Mouse (Mus musculus) adrenal gland, adult 18-20 months (tissue): ENCODE data around the gene Slc16a10. TPM values are rescaled to one million over a fixed set of nuclear protein-coding genes. Genes with fewer than 3 reads are reported as not detected.
"Not testable (repeated sequence)": the region's sequence is repeated elsewhere in the genome, so short reads cannot be mapped to it uniquely, and the experiment has no call there.

ENCODE experiments used
- DNase-seq, 2 experiments: peaks; one replicate each; pipeline ENCODE4 v3.0.0; 2021 to 2022; ENCODE audit warnings: low spot score in 2 of 2
- total RNA-seq, 2 experiments: library from RNA; stranded (reverse); gene quantifications; 1 replicate in 1 of 2; 2 replicates in 1 of 2; pipeline ENCODE4 v1.2.3; 2021

The Slc16a10 gene
- total RNA-seq, 2 experiments from 2014 or later: 19.8 to 22.9 TPM

- DNase-seq: no peak
Observed at GRCm38 (mm10) chr10:40030716-40031115, 111.3 kb downstream of the Slc16a10 start.

GRCm38 (mm10) chr10:40029610-40030009 lies 112.4 kb downstream of the Slc16a10 start:
- no peak for DNase-seq

GRCm38 (mm10) chr10:40028091-40028490 lies 114.0 kb downstream of the Slc16a10 start:
- no peak for DNase-seq

GRCm38 (mm10) chr10:40026546-40026945 lies 115.5 kb downstream of the Slc16a10 start:
- DNase-seq: no peak

- no peak for DNase-seq
Observed at GRCm38 (mm10) chr10:40025560-40025959, 116.5 kb downstream of the Slc16a10 start.

- peak; percentile 63 to 67 for DNase-seq
Observed at GRCm38 (mm10) chr10:40024554-40025428, 117.3 kb downstream of the Slc16a10 start, which contains the start of gene Mfsd4b1. Gene Mfsd4b1 (minus strand): TSS chr10:40025268.

- DNase-seq: no peak
Observed at GRCm38 (mm10) chr10:40020401-40020800, 121.7 kb downstream of the Slc16a10 start.

GRCm38 (mm10) chr10:40019492-40019891 lies 122.6 kb downstream of the Slc16a10 start:
- DNase-seq: no peak

- no peak for DNase-seq
Observed at GRCm38 (mm10) chr10:40018261-40018860, 123.7 kb downstream of the Slc16a10 start.

- no peak for DNase-seq
Observed at GRCm38 (mm10) chr10:40009591-40009990, 132.5 kb downstream of the Slc16a10 start.

- DNase-seq: not testable (repeated sequence)
Observed at GRCm38 (mm10) chr10:40008847-40009246, 133.2 kb downstream of the Slc16a10 start.

- no peak for DNase-seq
Observed at GRCm38 (mm10) chr10:40007953-40008352, 134.1 kb downstream of the Slc16a10 start.

- no peak for DNase-seq
Observed at GRCm38 (mm10) chr10:40006963-40007362, 135.1 kb downstream of the Slc16a10 start.

GRCm38 (mm10) chr10:40000746-40001145 lies 141.3 kb downstream of the Slc16a10 start:
- no peak for DNase-seq

- no peak for DNase-seq
Observed at GRCm38 (mm10) chr10:39991155-39991554, 150.9 kb downstream of the Slc16a10 start.

GRCm38 (mm10) chr10:39986466-39986865 lies 155.6 kb downstream of the Slc16a10 start, which contains the start of gene Mfsd4b5:
Gene Mfsd4b5 (minus strand): TSS chr10:39986646.
- no peak for DNase-seq

Other genes starting within 250 kb of the Slc16a10 start
- 1 to 10 TPM; 4.2 to 6.6 TPM for gene Mfsd4b4, start 243.0 kb downstream of the Slc16a10 start, total RNA-seq
- gene Mfsd4b2, start 215.3 kb downstream of the Slc16a10 start, total RNA-seq: under 1 TPM; 0.23 to 0.38 TPM
- 10 to 100 TPM in 1 of 2 experiments, 1 to 10 TPM in 1; 2.3 to 10.8 TPM for gene Mfsd4b3, start 182.1 kb downstream of the Slc16a10 start, total RNA-seq
- 1 to 10 TPM in 1 of 2 experiments, under 1 TPM in 1; 0.32 to 1.5 TPM for gene Mfsd4b5, start 155.6 kb downstream of the Slc16a10 start, total RNA-seq
- 1 to 10 TPM; 3.1 to 3.5 TPM for gene Mfsd4b1, start 117.0 kb downstream of the Slc16a10 start, total RNA-seq
- gene Rpf2, start 104.8 kb upstream of the Slc16a10 start, total RNA-seq: 10 to 100 TPM; 20.1 to 26.1 TPM
- gene Gtf3c6, start 115.8 kb upstream of the Slc16a10 start, total RNA-seq: 10 to 100 TPM; 36.6 to 50.0 TPM
- gene Amd1, start 159.9 kb upstream of the Slc16a10 start, total RNA-seq: 10 to 100 TPM; 45.7 to 51.7 TPM
- 10 to 100 TPM in 1 of 2 experiments, 1 to 10 TPM in 1; 6.1 to 11.8 TPM for gene Cdk19, start 197.3 kb upstream of the Slc16a10 start, total RNA-seq